Mouse (Mus musculus): ENCODE data around the gene Sypl2. TPM values are rescaled to one million over a fixed set of nuclear protein-coding genes. Genes with fewer than 3 reads are reported as not detected.

Sypl2 gene
- polyA plus RNA-seq, 3 experiments from 2014 or later: not detected

DNA sequence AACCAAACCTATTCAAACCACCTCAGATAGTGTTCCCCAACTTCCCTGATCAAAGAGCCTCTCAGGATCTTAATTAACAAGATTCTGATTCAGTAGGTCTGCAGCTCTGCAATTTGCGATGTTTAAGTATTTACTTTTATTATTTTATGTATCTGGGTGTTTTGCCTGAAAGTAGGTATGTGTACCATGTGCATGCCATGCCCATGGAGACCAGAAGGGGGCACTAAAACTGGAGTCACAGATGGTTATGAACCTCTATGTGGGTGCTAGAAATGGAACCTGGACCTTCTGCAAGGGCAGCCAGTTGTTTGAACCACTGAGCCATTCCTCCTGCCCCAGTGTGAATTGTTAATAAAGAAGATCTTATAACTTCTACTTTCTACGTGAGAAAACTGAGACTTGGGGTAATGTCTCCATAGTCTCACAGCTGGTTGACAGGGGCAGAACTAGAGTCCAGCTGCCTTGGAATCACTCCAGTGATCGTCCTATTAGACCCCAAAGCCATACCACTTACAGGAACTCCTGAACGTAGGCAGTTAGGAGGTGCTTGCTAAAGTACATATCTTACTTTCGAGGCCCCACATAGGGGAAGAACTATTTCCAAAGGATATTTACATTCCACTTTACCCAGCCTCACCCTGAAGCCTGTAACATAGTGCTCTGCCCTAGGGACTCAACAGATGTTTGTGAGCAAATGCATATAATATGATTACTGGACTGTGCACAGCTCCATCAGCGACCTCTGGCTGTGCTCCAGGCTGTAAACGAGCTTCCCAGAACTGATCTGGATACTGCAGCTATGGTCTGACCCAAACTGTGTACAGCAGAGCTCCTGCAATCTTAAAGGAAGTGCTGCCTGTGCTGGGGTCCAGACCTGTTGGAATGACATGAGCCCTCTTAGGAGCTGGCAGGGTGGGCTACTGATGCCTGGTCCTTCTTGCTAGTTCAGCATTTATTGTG, 47.4 kb downstream of the Sypl2 start:
- ATAC-seq: no peak

DNA sequence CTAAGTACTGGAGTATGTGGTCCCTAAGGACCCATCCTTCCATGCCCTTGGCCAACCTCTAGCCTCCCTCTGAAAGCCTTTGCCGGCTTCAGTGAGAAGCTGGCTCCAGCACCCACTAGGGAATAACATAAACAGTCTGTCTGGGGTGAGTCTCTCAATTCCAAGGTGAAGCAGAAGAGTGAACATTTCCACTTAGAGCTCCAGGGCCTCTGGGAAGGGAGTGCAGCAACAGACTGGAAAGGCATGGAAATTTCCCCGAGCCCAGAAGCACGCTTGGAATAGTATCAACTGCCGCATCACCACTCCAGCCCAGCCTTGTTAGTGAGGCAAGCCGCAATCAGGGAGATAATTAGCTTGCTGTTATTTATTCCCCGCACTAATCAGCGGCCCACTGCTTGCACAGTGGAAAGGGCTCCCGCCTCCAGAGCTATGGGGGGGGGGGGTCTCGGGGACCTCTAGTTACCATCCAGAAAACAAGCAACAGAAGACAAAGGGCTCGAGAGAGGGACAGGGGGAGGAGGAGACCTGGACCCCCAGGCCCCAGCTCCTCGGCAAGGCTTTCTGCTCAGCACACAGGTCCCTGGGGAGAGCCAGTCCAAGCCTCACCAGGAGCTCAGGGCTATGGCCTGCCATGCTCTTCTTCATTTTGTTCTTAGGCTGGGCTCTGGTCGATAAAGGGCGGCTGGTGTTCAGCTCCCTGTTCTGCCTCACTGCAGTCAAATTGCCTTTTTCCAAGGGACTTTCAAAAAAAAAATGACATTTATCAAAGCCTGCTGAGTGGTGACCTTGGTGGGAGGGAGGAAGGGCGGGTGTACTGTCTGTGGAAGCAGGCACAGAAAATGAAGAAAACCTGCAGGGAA, 51.5 kb downstream of the Sypl2 start:
- no peak for ATAC-seq

DNA sequence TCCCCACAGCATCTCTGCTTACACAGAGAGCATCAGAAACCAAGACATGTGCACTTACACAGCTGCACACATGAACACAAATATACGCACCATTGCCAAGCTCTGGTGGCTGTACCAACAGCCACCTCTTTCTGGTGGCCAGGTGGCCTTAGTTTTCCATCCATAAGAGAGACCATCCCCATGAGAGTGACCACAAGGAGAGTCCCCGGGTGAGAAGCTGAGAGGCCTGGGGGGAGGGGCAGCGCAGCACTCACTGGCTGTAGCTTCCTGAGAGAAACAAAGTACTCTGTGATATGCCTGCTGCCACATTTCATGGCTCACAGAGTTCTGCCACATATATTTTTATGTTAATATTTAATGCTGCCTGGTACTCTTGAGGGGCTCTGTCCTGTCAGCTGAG, 57.2 kb downstream of the Sypl2 start:
- no peak for ATAC-seq

GRCm38 (mm10) chr3:108167499-108167898, 58.9 kb downstream of the Sypl2 start:
- no peak for ATAC-seq

GRCm38 (mm10) chr3:108166486-108167211, 59.8 kb downstream of the Sypl2 start:
- no peak for ATAC-seq

GRCm38 (mm10) chr3:108165532-108166315, 60.7 kb downstream of the Sypl2 start:
- ATAC-seq: no peak

DNA sequence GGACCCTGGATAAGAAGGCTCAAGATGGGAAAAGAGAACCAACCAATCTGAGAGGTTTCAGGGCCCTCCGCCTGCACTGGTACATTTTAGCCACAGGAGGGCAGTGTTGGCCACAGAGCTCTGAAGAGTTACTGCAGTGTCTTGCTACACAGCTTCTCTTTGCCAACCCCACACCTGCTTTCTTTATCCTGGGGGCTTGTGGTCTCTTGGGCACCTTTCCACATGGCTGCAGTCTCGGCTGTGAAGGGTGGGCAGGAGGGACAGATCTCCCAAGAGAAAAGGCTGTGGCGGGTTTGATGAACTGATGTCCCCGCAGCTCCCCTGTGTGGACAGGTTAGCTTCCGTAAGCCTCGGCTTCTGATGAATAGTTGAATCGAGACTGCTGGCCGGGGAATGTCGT, 61.6 kb downstream of the Sypl2 start:
- peak; percentile 80 for ATAC-seq

DNA sequence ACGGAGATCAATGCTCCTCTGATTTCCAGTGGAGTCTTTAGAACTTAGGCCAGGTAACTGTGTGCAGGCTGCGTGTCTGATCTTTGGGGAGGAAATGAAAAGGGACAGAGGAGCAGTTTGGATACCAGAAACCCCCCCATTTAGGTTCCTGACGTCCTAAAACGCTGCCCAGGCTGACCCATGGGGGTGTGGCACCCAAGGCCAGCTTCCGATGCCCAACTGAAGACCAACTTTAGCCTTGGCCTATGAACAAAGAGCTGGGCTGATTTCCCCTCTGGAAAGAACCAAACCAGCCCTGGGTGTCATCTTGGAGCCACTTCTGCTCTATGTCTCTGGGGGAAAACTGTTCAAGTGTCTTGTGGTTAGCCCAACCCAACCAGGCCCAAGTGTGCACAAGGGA, 62.4 kb downstream of the Sypl2 start:
- no peak for ATAC-seq

Other genes with a start within 250 kb of the Sypl2 start
- gene Gstm2, start 240.2 kb downstream of the Sypl2 start, polyA plus RNA-seq (2017; shearing (Covaris generic)): not detected
- 1 to 10 TPM; 1.1 to 2.7 (median 1.4) TPM for gene Gstm1, start 208.7 kb downstream of the Sypl2 start, polyA plus RNA-seq (2017; shearing (Covaris generic))
- 1 to 10 TPM; 3.1 to 5.5 (median 5.0) TPM for gene Gstm4, start 181.8 kb downstream of the Sypl2 start, polyA plus RNA-seq (2017; shearing (Covaris generic))
- 10 to 100 TPM; 15.6 to 26.4 (median 18.1) TPM for gene Ampd2, start 140.0 kb downstream of the Sypl2 start, polyA plus RNA-seq (2017; shearing (Covaris generic))
- gene Gnat2, start 133.9 kb downstream of the Sypl2 start, polyA plus RNA-seq (2017; shearing (Covaris generic)): not detected
- 100 to 1,000 TPM in 1 of 3 experiments, 10 to 100 TPM in 2; 90.7 to 140 (median 97.6) TPM for gene Gnai3, start 80.5 kb downstream of the Sypl2 start, polyA plus RNA-seq (2017; shearing (Covaris generic))
- not detected for gene Gpr61, start 71.8 kb downstream of the Sypl2 start, polyA plus RNA-seq (2017; shearing (Covaris generic))
- gene Amigo1, start 40.3 kb downstream of the Sypl2 start, polyA plus RNA-seq (2017; shearing (Covaris generic)): under 1 TPM; 0.33 to 0.53 (median 0.51) TPM
- 1 to 10 TPM; 6.6 to 7.3 (median 7.1) TPM for gene Cyb561d1, start 25.4 kb downstream of the Sypl2 start, polyA plus RNA-seq (2017; shearing (Covaris generic))
- gene Atxn7l2, start 15.7 kb downstream of the Sypl2 start, polyA plus RNA-seq (2017; shearing (Covaris generic)): 1 to 10 TPM; 4.7 to 5.9 (median 5.6) TPM
- gene Psma5, start 30.3 kb upstream of the Sypl2 start, polyA plus RNA-seq (2017; shearing (Covaris generic)): 100 to 1,000 TPM; 167 to 264 (median 193) TPM
- gene Sort1, start 57.4 kb upstream of the Sypl2 start, polyA plus RNA-seq (2017; shearing (Covaris generic)): not detected
- not detected for gene Mybphl, start 138.3 kb upstream of the Sypl2 start, polyA plus RNA-seq (2017; shearing (Covaris generic))
- gene Psrc1, start 157.2 kb upstream of the Sypl2 start, polyA plus RNA-seq (2017; shearing (Covaris generic)): 10 to 100 TPM in 1 of 3 experiments, 1 to 10 TPM in 2; 1.2 to 17.5 (median 4.1) TPM
- gene Celsr2, start 188.9 kb upstream of the Sypl2 start, polyA plus RNA-seq (2017; shearing (Covaris generic)): under 1 TPM; 0.35 to 0.52 (median 0.37) TPM
- 100 to 1,000 TPM; 156 to 182 (median 163) TPM for gene Sars, start 218.6 kb upstream of the Sypl2 start, polyA plus RNA-seq (2017; shearing (Covaris generic))

Data from inflammation-experienced regulatory T-cells, adult 6 months (primary cell).